Mouse (Mus musculus) left cerebral cortex, adult 8-10 months (tissue): Measurements from ENCODE around the gene Rcc1. TPM values are rescaled to one million over a fixed set of nuclear protein-coding genes. Genes with fewer than 3 reads are reported as not detected.

Experiments
- DNase-seq, 2 experiments: peaks; one replicate each; pipeline ENCODE4 v3.0.0; 2022; ENCODE audit warnings: low spot score in 2 of 2
- total RNA-seq, 4 experiments: library from RNA; stranded (reverse); gene quantifications; 2 replicates each; pipeline ENCODE4 v1.2.4; 2022

The Rcc1 gene
- total RNA-seq = 10 to 100 TPM; 12.0 to 15.5 (median 14.2) TPM

DNA sequence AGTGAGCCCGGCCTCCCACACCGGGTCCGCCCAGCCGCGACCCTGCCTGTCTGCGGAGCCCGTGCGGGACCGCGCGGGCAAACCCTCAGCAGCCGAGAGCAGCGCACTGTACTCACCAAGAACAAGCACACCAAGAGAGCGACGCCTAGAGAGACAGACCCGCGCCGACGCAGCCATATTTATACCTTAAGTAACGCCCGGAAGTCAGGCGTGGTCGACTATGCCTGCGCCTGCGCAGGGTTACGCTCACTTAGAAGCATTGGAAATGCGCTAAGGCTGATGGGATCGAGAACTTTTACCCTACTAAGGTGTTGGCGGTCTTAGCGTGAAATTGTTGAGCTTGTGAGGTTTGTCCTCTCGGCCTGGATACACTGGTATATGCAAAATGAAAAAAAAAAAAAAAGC, at the start of gene Rcc1:
Rcc1 (minus strand) TSS at position 125 of the 405 bp plus-strand sequence.
- peak; percentile 83 to 88 for DNase-seq

DNA sequence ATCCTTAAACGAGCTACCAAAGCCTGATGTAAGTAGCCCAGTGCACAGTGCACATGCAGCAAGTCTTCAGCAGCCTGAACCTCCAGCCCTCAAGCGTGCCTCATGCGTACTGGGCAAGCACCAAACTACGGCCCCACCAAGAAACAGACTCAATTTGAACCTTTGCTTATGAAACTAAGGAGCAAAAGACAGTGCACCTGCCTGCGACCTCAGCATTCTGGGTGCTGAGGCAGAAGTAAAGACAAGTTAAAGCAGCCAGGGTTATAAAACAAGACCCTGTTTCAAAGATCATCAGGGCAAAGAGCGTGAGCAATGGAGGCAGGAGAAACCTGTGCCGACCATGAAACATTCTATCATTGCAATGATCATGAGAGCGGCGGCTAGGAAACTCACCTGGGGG, 47.6 kb upstream of the Rcc1 start:
- DNase-seq = no peak

- no peak for DNase-seq
Measured at GRCm38 (mm10) chr4:132398863-132399262, 45.5 kb upstream of the Rcc1 start.

DNA sequence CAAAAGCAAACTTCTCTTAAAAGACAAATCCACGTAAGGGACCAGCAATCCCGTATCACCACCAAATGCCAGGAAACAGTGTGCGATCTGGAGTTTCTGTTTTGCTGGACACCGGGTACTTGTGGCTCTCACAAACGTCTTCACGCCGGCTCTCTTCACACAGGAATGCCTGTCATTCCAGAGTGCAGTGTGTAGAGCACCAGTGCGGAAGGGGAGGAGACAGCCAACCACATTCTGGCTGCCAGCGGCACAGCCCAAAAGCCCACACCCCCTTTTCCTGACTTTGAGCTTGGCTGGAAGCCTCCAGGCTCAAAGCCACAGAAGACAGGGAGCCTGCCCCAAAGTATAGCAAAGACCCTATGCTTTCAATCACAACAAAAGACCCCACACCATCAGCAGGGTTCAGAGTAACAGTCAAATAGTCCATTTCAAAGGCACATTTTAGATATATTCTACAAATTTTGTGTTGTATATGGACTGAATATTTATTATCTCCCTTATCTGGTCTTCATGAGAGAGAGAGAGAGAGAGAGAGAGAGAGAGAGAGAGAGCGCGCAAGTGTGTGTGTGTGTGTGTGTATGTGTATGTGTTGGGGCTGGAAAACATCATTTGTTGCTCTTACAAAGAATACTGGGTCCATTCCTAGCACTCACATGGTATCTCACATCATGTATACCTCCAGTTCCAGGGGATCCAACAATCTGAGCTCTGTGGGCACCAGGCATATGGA, 44.8 kb upstream of the Rcc1 start:
- DNase-seq = no peak

DNA sequence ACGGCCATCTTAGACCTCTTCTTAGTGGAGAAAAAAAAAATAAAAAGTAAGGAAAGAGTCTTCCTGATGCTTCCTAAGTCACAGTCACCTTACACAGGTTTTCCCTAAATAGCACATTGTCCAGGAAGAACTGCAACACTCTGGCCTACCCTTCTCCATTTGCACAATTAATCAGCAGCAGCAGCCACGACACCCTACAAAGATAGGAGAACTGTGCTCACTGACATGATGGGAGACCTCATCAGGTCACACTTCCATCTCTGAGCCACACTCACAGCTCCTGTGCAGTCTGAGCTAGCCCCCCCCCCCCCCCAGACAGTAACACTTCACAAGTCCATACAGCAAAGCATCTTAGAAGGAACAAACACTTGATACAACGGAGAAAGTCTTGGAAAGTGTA, 43.7 kb upstream of the Rcc1 start:
- DNase-seq = no peak

- DNase-seq = no peak
Measured at GRCm38 (mm10) chr4:132396251-132396650, 42.8 kb upstream of the Rcc1 start.

DNA sequence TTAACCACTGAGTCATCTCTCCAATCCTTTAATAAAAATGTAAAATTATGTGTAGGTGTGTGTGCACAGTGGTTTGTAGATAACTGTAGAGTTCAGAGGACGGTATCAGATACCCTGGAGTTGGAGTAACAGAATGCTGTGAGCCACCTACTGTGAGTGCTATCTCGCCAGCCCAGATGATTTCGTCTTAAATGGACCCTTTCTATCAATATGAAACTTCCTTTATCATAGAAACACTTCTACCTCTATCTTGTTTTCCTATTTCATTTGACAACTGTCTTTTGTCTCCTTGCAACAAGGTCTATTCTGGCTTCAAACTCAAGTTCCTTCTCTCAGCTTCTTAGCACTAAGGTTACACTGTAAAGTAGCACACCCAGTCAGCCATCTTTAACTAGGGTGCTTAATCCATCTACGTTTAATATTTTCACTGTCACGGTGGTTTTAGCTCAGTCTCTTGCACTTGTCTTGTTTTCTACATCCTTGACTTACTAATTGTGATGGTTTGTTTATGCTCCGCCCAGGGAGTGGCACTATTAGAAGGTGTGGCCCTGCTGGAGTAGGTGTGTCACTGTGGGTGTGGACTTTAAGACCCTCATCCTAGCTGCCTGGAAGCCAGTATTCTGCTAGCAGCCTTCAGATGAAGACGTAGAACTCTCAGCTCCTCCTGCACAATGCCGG, 37.8 kb upstream of the Rcc1 start:
- no peak for DNase-seq

DNA sequence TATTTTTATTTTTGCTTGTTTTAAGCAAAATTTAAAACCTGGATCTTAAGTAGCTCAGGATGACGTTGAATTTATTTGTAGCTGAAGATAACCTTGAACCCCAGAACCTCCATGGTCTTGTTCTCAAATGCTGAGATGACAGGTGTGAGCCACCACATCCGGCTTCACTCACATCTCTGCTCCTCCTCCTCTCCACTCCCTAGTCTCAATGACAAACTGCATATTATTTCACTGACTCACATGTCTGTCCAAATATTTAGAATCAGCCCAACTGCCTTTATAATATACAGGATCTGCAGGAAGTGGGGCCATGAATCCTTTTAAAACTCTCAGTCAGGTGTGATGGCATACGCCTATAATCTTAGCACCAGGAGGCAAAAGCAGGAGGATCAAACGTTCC, 35.9 kb upstream of the Rcc1 start:
- no peak for DNase-seq

DNA sequence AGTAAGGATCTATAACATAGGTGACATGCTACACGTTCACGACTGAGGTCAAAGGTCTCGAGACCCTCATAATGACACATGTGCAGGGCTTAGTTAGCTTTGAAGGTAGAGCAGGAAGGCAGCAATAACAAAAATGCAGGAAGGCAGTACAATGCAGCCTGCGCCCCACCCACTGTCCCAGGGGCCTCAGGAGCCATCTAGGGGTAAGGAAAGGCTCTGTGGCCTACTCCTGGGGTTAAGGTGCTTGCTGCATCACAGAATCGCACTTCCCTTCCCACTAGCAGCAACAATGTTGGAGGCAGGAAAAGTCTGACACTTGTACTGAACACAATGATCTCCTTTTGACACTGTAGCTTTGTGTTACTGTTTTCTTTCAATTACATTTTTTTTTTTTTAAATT, 34.2 kb upstream of the Rcc1 start:
- no peak for DNase-seq

DNA sequence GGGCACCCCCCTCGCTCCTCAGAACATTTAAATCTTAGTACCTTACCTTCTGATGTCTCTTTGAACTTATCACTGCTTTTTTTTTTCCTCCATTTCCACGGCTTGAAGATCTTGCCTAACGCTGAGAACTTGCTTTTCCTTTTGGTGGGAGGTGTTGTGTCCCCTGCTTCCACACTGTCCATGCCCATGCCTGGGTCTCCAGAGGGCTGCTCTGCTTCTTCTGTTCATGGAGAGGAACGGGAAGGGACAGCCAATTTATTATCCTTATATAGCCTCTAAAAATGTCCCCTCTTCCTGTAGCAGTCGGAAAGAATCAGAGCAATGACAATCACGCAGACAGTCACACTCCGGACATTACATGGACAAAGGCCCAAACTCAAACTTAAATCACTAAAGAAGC, 33.4 kb upstream of the Rcc1 start:
- DNase-seq = no peak

GRCm38 (mm10) chr4:132385771-132386410, 32.5 kb upstream of the Rcc1 start:
- DNase-seq = no peak

- DNase-seq = no peak
Measured at GRCm38 (mm10) chr4:132383455-132383854, 30.1 kb upstream of the Rcc1 start.

- no peak for DNase-seq
Measured at GRCm38 (mm10) chr4:132382296-132382695, 28.9 kb upstream of the Rcc1 start.

DNA sequence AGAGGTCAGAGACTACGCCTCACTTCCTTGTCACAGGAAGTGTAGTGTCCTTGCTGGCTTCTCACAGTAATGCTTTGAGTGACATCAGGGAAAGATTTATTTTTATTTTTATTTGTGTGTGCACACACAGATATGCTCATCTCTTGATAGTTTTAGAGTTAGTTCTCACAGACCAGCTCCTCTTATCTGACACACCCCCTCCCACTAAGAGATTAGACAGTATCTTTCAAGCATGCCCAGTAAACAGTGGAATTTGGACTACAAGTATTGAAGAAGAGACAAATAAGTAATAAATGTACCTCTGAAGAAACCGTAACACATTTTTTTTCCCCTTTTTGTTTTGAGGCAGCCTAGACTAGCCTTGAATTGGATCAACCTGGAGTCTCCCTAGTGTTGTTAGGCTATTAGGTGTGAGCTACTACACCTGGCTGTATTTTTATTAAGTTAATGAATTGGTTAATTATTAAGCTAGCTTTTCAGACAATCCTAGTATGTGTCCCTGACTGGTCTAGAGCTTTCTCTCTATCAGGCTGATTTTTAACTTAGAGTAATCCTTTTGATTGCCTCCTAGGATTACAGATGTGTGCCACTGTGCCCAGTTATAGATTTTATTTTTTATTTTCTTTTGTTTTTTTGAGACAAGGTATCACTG, 27.7 kb upstream of the Rcc1 start:
- DNase-seq = no peak

DNA sequence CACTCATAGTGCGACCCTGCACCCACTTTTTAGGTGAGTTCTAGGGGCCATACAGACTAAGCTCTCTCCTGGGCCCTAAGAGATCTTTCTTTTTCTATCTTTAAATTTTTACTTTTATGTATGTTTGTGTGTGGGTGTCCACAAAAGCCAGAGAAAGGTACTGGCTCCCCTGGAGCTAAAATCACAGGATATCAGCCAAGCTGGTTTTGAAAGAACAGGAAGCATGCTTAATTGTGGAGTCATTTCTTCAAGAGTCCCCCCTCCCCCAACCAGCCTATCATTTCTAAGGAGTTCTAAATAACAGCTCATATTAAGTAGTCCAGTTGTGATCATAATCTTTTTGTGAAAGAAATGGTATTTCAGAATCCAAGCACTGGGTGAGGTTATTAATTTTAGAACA, 20.4 kb upstream of the Rcc1 start:
- no peak for DNase-seq

DNA sequence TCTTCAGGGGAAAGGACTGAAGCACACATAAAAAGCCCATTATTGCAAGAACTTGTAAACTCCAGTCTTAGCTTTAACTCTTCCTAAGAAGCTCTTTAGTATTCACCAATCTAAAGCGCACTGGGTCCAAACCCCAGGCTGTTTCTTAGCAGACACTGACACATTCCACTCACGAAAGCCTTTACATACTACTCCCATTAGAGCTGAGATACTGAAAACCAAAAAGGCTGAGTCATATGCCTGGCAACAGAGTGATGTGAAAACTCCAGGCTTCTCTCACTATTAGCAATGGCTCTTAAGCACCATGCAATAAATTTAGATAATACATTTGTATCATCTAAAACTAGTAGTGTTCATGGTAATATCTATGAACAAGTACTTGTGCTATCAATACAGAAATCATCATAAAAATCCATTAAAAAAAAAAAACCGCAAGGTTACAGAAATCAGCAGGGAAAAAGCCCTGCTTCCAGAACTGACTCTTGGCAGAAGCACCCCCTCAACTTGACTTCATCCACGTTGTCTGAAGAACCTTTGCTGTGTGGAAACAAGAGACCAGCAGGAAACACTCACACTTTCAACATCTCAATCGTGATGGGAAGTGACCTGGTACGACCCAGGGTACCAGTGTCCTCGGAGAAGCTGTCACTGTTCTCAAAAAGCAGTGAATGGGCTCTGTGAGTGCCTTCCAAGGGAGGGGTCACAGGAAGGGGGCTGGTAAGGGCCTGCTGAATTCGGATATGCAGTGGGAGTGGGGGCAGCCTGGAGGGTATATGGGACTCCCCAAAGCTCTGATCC, 16.7 kb upstream of the Rcc1 start:
- DNase-seq = no peak

GRCm38 (mm10) chr4:132367480-132368201, 14.2 kb upstream of the Rcc1 start:
- DNase-seq = no peak

DNA sequence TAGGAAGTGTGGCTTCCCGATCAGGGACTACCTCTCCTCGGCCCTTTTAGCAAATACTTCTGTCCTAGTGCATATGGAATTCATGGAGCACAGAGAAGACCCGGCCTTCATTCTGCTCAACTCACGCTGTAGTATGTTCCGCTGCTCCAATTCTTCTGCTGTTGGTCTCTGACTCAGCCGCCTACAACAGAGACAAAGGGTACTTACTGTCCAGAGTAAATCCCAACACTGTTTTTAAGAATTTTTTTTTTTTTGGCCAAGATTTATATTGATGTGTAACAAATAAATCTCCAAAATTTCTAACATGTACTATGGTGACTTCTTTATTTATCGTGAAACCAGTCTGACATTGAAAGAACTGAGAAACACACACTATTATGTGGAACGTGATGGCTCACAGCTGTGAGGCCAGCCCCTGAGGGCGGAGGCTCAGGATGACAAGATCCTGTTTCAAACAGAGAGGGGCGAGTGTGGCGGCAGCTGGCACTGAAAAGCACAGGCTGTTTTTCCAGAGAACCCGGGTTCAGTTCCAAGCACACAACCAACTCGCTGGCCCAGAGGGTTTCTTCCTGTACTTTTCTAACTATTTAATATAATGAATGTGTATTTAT, 12.2 kb upstream of the Rcc1 start:
- DNase-seq = no peak

DNA sequence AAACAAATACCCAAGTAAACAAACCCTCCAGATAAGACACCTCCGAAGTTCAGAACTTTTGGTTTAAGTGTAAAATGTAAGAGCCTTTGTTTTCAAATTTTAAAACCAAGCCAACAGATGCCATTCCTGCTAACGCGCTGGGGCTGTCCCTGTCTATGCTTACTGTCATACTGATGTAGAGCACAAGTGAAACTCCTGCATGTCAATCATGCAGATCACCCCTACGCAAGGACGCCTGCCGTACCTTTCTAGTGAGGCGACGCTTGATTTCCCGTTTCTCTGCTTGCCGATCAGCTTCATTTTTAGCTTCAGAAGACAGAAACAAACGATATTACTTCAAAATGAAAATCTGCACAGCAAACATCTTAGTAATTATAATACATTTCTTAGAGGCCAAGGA, 10.1 kb upstream of the Rcc1 start:
- DNase-seq = no peak

DNA sequence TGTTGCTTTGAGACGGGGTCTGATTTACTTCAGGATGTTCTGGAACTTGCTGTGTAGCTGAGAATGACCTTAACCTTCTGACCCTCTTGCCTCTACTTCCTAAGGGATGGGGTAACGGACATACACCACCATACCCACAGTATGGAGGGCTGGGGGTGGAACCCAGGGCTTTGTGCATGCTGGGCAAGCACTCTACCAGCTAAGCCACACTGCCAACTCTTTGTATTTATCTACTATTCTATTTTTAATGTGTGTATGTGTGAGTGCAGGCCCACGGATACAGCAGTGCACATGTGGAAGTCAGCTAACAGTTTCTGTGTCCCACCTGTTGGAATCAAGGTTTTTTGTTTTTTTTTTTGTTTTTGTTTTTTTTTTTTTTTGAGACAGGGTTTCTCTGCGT, 6.1 kb upstream of the Rcc1 start:
- no peak for DNase-seq
